Mouse (Mus musculus): ENCODE measurements around the gene Syt15.

DNA sequence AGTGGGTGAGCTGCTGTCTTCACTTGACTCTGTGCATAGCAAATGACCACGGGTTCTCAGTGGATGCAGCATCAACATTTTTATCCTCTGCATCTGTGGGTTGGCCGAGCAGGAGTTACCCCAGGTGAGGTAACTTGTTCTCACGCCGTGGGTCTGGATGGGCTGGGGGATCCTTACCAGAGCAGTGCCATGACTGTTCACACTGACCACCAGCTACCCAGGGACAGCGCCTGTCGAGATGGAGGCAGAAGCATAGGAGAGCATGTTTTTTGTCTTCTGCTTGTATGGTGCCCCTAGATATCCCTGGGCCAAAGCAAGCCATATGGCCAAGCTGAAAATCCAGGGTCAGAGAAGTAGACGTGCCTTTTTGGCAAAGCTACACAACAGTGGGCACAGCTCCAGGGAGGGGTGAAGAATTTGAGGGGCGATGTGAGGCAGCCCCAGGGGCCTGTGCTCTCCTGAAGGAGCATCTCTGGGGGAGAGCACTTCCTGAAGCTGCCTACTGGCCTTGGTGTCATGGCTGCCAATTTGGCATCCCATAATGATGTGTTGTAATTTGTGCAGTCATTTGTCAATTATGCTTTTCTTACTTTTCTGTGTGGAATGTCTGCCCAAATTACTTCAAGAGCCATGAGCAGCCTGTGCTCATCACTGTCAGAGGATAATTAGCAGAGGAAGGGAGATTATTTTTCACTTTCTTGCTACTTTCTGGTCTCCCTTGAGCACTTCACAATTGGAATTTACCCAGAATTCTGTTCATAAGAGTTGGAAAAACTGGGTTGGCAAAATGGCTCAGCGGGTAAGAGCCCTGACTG is 13.7 kb downstream of the Syt15 start:
- TF ChIP-seq POLR2A (IDR thresholded peaks at IDR 0.05; ENCODE audit: control insufficient read depth, low read depth, low read length) (no peak), CTCF (IDR thresholded peaks at IDR 0.05; ENCODE audit: control insufficient read depth, insufficient read depth, insufficient replicate concordance, low read depth, low read length) (no peak)
